Mouse (Mus musculus): ENCODE results near the gene Nedd4.

GRCm38 (mm10) chr9:72746278-72746677 lies 84.1 kb downstream of the Nedd4 start:
- TF ChIP-seq CTCF (IDR thresholded peaks at IDR 0.05; ENCODE audit: control insufficient read depth, insufficient read depth, low read length) (no peak), POLR2A (IDR thresholded peaks at IDR 0.05; ENCODE audit: borderline replicate concordance, control insufficient read depth, low read depth, low read length) (no peak)

Data from bone marrow, adult 2 months (tissue).